Mouse (Mus musculus) embryonic facial prominence, embryonic 10.5 days (tissue): Measurements from ENCODE around the gene Pglyrp4. TPM values are rescaled to one million over a fixed set of nuclear protein-coding genes. Genes with fewer than 3 reads are reported as not detected.
A peak's percentile ranks its signal among the peaks of the same experiment; 100 is the strongest.
"Not testable (repeated sequence)": the region's sequence is repeated elsewhere in the genome, so short reads cannot be mapped to it uniquely, and the experiment has no call there.

Experiments used
- DNase-seq: peaks from one replicate; pipeline ENCODE4 v3.0.0-alpha.2; 2017; ENCODE audit warnings: low spot score
- H3K27ac ChIP-seq: fragments of 300-500 bp; sonication (generic); replicated peaks from 2 replicates; pipeline ENCODE4 v1.5.1; 2016; ENCODE audit warnings: mild to moderate bottlenecking
- H3K27me3 ChIP-seq: fragments of 300-500 bp; sonication (generic); replicated peaks from 2 replicates; pipeline ENCODE4 v1.6.1; 2016; ENCODE audit warnings: low read depth, mild to moderate bottlenecking; ENCODE audit not compliant: poor library complexity, severe bottlenecking
- H3K36me3 ChIP-seq: fragments of 300-500 bp; sonication (generic); replicated peaks from 2 replicates; pipeline ENCODE4 v1.6.1; 2016; ENCODE audit warnings: mild to moderate bottlenecking, moderate library complexity
- H3K4me1 ChIP-seq: fragments of 300-500 bp; sonication (generic); 2 replicates; pipeline ENCODE4 v1.6.1; 2016
- H3K4me3 ChIP-seq: fragments of 300-500 bp; sonication (generic); 2 replicates; pipeline ENCODE4 v1.5.1; 2016; ENCODE audit warnings: mild to moderate bottlenecking, moderate library complexity
- H3K9me3 ChIP-seq: fragments of 300-500 bp; sonication (generic); 2 replicates; pipeline ENCODE4 v1.6.1; 2016; ENCODE audit warnings: mild to moderate bottlenecking
- WGBS: fragments of 180-500 bp; shearing (Covaris S2); methylation state at CpG from one replicate; pipeline ENCODE4 v1.1.7; 2016; 5-methylcytosine and 5-hydroxymethylcytosine counted together
- polyA plus RNA-seq: library from polyadenylated mRNA; unstranded; fragments of >200 nt; fragmentation: Nextera tagmentation; extraction: Ambion mirVana; gene quantifications from 2 replicates; pipeline ENCODE4 v1.2.1, GENCODE M21; 2016

The Pglyrp4 gene
- not detected in 2 replicates for polyA plus RNA-seq

GRCm38 (mm10) chr3:90726606-90727005, at the start of gene Pglyrp4:
Gene Pglyrp4, plus strand, starts transcription at chr3:90726906.
- no peaks in the 10 kb centered on the region for H3K4me1 ChIP-seq
- no peaks in the 10 kb centered on the region for H3K27me3 ChIP-seq
- H3K36me3 ChIP-seq = no peaks in the 10 kb centered on the region
- no peaks in the 10 kb centered on the region for H3K9me3 ChIP-seq
- WGBS = 85% methylated on average over 3 of the region's 3 CpGs
- no peak within 1 kb of the TSS for H3K27ac ChIP-seq
- no peak within 1 kb of the TSS for H3K4me3 ChIP-seq
- no peak for DNase-seq

- WGBS = 65% methylated on average over 3 of the region's 3 CpGs
- Histone ChIP-seq H3K27ac (no peak overlapping the region), H3K4me3 (no peak overlapping the region), H3K27me3 (no peaks in the 10 kb centered on the region), H3K4me1 (no peaks in the 10 kb centered on the region), H3K9me3 (no peaks in the 10 kb centered on the region), H3K36me3 (no peaks in the 10 kb centered on the region)
- no peak for DNase-seq
Observed at GRCm38 (mm10) chr3:90678656-90679055, 48.0 kb upstream of the Pglyrp4 start.

GRCm38 (mm10) chr3:90683929-90684328, 42.8 kb upstream of the Pglyrp4 start:
- 91% methylated on average over 3 of the region's 3 CpGs for WGBS
- DNase-seq = no peak
- Histone ChIP-seq H3K9me3 (no peaks in the 10 kb centered on the region), H3K4me3 (no peak overlapping the region), H3K27me3 (no peaks in the 10 kb centered on the region), H3K36me3 (no peaks in the 10 kb centered on the region), H3K4me1 (no peaks in the 10 kb centered on the region), H3K27ac (no peak overlapping the region)

- 85% methylated on average over 2 of the region's 2 CpGs for WGBS
- H3K4me3 ChIP-seq = no peak overlapping the region
- no peak for DNase-seq
- no peaks in the 10 kb centered on the region for H3K36me3 ChIP-seq
- H3K4me1 ChIP-seq = no peaks in the 10 kb centered on the region
- no peak overlapping the region for H3K27ac ChIP-seq
- no peaks in the 10 kb centered on the region for H3K9me3 ChIP-seq
- H3K27me3 ChIP-seq = no peaks in the 10 kb centered on the region
Observed at GRCm38 (mm10) chr3:90686835-90687234, 39.9 kb upstream of the Pglyrp4 start.

GRCm38 (mm10) chr3:90693496-90693895, 33.2 kb upstream of the Pglyrp4 start:
- no peak for DNase-seq
- WGBS = 84% methylated on average over 2 of the region's 2 CpGs
- Histone ChIP-seq H3K4me3 (no peak overlapping the region), H3K9me3 (no peaks in the 10 kb centered on the region), H3K27ac (no peak overlapping the region), H3K36me3 (no peaks in the 10 kb centered on the region), H3K27me3 (no peaks in the 10 kb centered on the region), H3K4me1 (no peaks in the 10 kb centered on the region)

- H3K27ac ChIP-seq = no peak within 1 kb of the TSS
- DNase-seq = no peak
- no peak within 1 kb of the TSS for H3K4me3 ChIP-seq
- H3K27me3 ChIP-seq = no peaks in the 10 kb centered on the region
- 67% methylated on average over 3 of the region's 3 CpGs for WGBS
- H3K4me1 ChIP-seq = no peaks in the 10 kb centered on the region
- no peaks in the 10 kb centered on the region for H3K36me3 ChIP-seq
- H3K9me3 ChIP-seq = no peaks in the 10 kb centered on the region
Observed at GRCm38 (mm10) chr3:90695613-90696012, 31.1 kb upstream of the Pglyrp4 start, which contains the start of gene S100a9. Gene S100a9, minus strand, starts transcription at chr3:90695721.

GRCm38 (mm10) chr3:90702244-90702643, 24.5 kb upstream of the Pglyrp4 start:
- 85% methylated on average over 2 of the region's 2 CpGs for WGBS
- Histone ChIP-seq H3K4me3 (no peak overlapping the region), H3K27me3 (no peaks in the 10 kb centered on the region), H3K4me1 (no peaks in the 10 kb centered on the region), H3K36me3 (no peaks in the 10 kb centered on the region), H3K27ac (no peak overlapping the region), H3K9me3 (no peaks in the 10 kb centered on the region)
- DNase-seq = no peak

- DNase-seq = peak; percentile 15
- no peak overlapping the region for H3K27ac ChIP-seq
- no peak overlapping the region for H3K4me3 ChIP-seq
Observed at GRCm38 (mm10) chr3:90708523-90709202, 18.0 kb upstream of the Pglyrp4 start.

GRCm38 (mm10) chr3:90709591-90710460, 16.9 kb upstream of the Pglyrp4 start:
- no peaks in the 10 kb centered on the region for H3K27me3 ChIP-seq
- H3K36me3 ChIP-seq = no peaks in the 10 kb centered on the region
- no peak overlapping the region for H3K4me3 ChIP-seq
- no peaks in the 10 kb centered on the region for H3K4me1 ChIP-seq
- no peaks in the 10 kb centered on the region for H3K9me3 ChIP-seq
- peak; percentile 88 for DNase-seq
- H3K27ac ChIP-seq = no peak overlapping the region
- 47% methylated on average over 12 of the region's 12 CpGs for WGBS

More at GRCm38 (mm10) chr3:90708523-90709202, 18.0 kb upstream of the Pglyrp4 start:
- H3K4me1 ChIP-seq = no peaks in the 10 kb centered on the region
- 27% methylated on average over 4 of the region's 4 CpGs for WGBS
- H3K9me3 ChIP-seq = no peaks in the 10 kb centered on the region
- H3K36me3 ChIP-seq = no peaks in the 10 kb centered on the region
- H3K27me3 ChIP-seq = no peaks in the 10 kb centered on the region

GRCm38 (mm10) chr3:90749658-90750057, 23.0 kb downstream of the Pglyrp4 start:
- Histone ChIP-seq H3K27me3 (no peaks in the 10 kb centered on the region), H3K4me1 (no peaks in the 10 kb centered on the region), H3K36me3 (no peaks in the 10 kb centered on the region), H3K4me3 (no peak overlapping the region), H3K9me3 (no peaks in the 10 kb centered on the region), H3K27ac (no peak overlapping the region)
- WGBS = 95% methylated on average over 1 of the region's 1 CpGs
- no peak for DNase-seq

- not testable (repeated sequence) for H3K9me3 ChIP-seq, H3K27me3 ChIP-seq, DNase-seq, H3K4me3 ChIP-seq, H3K4me1 ChIP-seq, H3K36me3 ChIP-seq, H3K27ac ChIP-seq
- 88% methylated on average over 1 of the region's 1 CpGs for WGBS
Observed at GRCm38 (mm10) chr3:90777776-90778175, 51.1 kb downstream of the Pglyrp4 start, which contains the start of gene Gm5849. Gene Gm5849, minus strand, starts transcription at chr3:90777876.
